Mouse (Mus musculus) mature B cell (primary cell): ENCODE results near the gene Ndufb7.
"Not testable (repeated sequence)": the region's sequence is repeated elsewhere in the genome, so short reads cannot be mapped to it uniquely, and the experiment has no call there.

Experiments
- in situ Hi-C: fragments of 300-500 bp; cut with MboI; formaldehyde crosslinking; loops from 2 replicates; pipeline ENCODE4 v1.14.3; 2019

Gene Ndufb7

GRCm38 (mm10) chr8:83566469-83567395, at the start of gene Ndufb7:
TSS of gene Ndufb7 (plus strand) at chr8:83566671.
- in situ Hi-C loops, result no loop called here

- in situ Hi-C loops, result no loop called here
Observed at GRCm38 (mm10) chr8:83520432-83520831, 46.0 kb upstream of the Ndufb7 start.

- in situ Hi-C loops, result not testable (repeated sequence)
Observed at GRCm38 (mm10) chr8:83520907-83521306, 45.6 kb upstream of the Ndufb7 start.

GRCm38 (mm10) chr8:83521310-83521709, 45.2 kb upstream of the Ndufb7 start:
- in situ Hi-C loops, result no loop called here

GRCm38 (mm10) chr8:83534802-83535201, 31.7 kb upstream of the Ndufb7 start:
- in situ Hi-C loops, result no loop called here

GRCm38 (mm10) chr8:83535736-83536135, 30.7 kb upstream of the Ndufb7 start, which contains the start of gene Olfr370:
TSS of gene Olfr370 (plus strand) at chr8:83535780.
- in situ Hi-C loops, result no loop called here

- in situ Hi-C loops, result no loop called here
Observed at GRCm38 (mm10) chr8:83562669-83563068, 3.8 kb upstream of the Ndufb7 start.

- in situ Hi-C loops, result no loop called here
Observed at GRCm38 (mm10) chr8:83563246-83563645, 3.2 kb upstream of the Ndufb7 start.

GRCm38 (mm10) chr8:83565731-83566375, 618 bp upstream of the Ndufb7 start:
- in situ Hi-C loops, result no loop called here

- in situ Hi-C loops, result no loop called here
Observed at GRCm38 (mm10) chr8:83567668-83568067, 1.2 kb downstream of the Ndufb7 start.

GRCm38 (mm10) chr8:83568128-83568527, 1.7 kb downstream of the Ndufb7 start:
- in situ Hi-C loops, result no loop called here

- in situ Hi-C loops, result no loop called here
Observed at GRCm38 (mm10) chr8:83568755-83569154, 2.3 kb downstream of the Ndufb7 start.

GRCm38 (mm10) chr8:83569165-83569564, 2.7 kb downstream of the Ndufb7 start:
- in situ Hi-C loops, result no loop called here

- in situ Hi-C loops, result no loop called here
Observed at GRCm38 (mm10) chr8:83570272-83571000, 4.0 kb downstream of the Ndufb7 start.

GRCm38 (mm10) chr8:83571001-83571340, 4.5 kb downstream of the Ndufb7 start:
- in situ Hi-C loops, result not testable (repeated sequence)

- in situ Hi-C loops, result no loop called here
Observed at GRCm38 (mm10) chr8:83571791-83572190, 5.3 kb downstream of the Ndufb7 start.

- in situ Hi-C loops, result no loop called here
Observed at GRCm38 (mm10) chr8:83572246-83572812, 5.9 kb downstream of the Ndufb7 start.

GRCm38 (mm10) chr8:83573140-83573875, 6.8 kb downstream of the Ndufb7 start:
- in situ Hi-C loops, result no loop called here

GRCm38 (mm10) chr8:83574631-83575315, 8.3 kb downstream of the Ndufb7 start:
- in situ Hi-C loops, result no loop called here
